Mouse (Mus musculus) T-helper 1 cell (primary cell): ENCODE data around the gene Pfdn4.
"Not testable (repeated sequence)": the region's sequence is repeated elsewhere in the genome, so short reads cannot be mapped to it uniquely, and the experiment has no call there.

Experiments
- in situ Hi-C: fragments of 300-600 bp; cut with MboI, MseI; formaldehyde crosslinking; loops from one replicate; pipeline ENCODE4 v1.15.1; 2025; ENCODE audit warnings: high pct_unique_total_duplicates

The Pfdn4 gene

DNA sequence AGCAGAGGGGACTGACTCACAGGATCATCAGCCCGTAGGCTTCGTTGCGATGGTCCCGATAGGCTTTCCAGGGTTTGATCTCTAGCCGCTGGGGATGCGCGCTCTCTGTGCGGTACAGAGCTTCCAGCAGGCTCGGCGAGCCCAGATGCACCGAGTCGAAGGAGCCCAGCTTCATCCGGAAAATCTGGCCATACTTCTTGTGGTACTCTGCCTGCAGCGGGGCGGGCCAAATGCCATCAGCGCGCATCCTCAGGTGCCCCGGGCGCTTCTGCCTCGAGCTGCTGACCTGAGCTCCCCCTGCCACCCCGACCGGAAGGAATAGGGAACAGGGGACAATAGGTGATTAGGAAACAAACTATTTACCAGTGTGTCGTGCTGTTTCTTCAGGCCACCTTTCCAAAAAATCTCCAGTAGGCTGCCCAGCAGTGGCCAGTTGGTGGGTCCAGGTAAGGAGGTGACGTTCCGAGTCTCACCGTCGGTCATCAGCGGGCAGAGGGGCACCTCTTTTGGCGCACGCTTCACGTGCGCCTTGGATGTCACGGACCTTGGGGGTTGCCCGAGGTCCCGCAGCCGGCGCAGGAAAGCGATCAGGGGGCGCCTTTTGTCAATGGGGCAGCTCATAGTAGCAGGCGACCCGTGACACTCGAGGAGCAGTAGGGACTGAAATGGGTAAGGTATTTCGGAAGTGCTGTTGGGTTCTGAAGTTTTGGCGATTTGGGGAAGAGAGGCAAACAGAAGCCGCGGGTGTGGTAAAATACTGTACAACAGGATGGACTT is at the start of gene Pfdn4:
Pfdn4 (plus strand) TSS at position 275 of the 777 bp plus-strand sequence.
- in situ Hi-C loops, result loop anchor here (5.0 kb wide), 1 partner anchor 729 kb away; no protein-coding TSS in a partner anchor

DNA sequence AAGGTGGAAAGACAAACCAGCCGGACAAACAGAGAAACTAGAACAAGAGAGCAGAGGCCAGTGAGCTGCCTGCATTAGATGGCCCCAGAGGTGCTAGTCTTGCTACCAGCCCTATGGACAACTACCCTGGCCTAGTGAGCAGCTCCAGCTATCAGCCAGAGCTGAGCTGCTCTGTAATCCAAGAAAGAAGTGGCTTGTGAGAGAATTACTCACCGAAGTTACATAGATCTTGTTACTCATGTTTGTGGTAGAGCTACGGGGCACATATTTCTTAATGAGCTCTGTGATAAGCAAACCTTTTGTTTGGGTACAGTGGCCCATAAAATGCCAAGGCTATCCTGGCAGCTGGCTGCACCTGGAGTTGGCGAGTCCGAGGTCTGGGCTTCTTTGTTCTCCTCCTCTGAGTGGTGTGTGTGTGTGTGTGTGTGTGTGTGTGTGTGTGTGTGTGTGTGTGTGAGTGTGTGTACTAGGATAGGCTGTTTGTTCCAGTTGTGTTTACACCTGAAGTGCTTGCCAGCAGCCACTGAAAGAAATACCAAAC is 49.3 kb upstream of the Pfdn4 start:
- in situ Hi-C loops, result loop anchor here (5.0 kb wide), 1 partner anchor 60 kb away; no protein-coding TSS in a partner anchor

DNA sequence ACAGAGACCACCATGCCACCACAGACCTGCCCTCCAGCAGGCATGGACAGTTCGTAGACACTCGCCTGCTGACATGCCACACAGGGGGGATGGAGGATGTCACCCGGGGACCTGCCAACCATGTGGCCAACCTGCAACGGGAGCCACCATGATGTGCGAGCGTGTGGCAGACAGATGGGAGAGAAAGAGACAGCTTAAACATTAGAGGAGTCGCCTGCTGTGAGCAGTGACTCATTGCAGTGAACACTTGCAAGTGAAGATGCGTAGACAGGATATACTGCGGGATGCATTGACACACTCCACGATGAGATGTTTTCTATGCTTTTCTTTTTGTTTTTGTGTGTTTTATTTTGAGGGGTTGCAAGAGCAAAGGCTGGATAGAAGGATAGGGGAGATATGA is 48.6 kb upstream of the Pfdn4 start:
- in situ Hi-C loops, result loop anchor here (5.0 kb wide), 1 partner anchor 60 kb away; no protein-coding TSS in a partner anchor

DNA sequence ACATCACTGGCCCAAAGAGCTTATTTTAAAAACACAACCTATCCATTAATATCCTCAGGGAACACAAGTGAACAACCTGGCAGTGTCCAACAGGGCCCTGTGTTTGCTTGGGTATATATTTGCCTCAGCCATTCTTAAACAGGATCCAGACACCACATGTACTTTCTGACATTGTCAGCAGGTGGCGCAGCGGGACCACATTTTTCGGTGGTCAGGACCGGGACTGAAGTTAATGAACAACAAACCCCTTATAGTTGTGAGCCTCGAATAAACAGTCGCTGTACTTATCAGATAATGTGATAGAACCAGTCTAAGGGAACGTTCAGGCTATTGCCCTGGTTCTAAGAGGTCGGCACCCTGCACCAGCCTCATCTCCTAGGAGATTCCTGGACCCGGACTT is 45.3 kb upstream of the Pfdn4 start:
- in situ Hi-C loops, result no loop called here

DNA sequence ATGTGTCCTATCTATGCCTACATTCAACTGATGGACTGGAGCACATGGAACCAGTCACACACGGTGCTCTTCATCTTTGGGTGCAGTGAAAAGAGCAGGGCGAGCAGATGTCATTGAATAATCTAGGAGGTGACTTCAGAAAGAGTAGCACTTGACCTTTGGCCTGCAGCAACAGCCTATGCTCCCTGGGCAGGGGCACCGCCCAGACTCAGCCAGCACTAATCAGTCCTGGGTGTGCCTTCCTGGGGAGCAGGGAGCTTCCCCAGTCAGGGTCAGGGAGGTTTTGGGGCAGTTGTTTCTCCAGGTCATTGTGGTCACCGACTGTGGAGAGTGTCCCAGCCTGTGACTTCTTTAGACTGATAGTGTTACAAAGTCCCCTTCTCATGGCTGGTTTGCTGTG is 42.4 kb upstream of the Pfdn4 start:
- in situ Hi-C loops, result not testable (repeated sequence)

DNA sequence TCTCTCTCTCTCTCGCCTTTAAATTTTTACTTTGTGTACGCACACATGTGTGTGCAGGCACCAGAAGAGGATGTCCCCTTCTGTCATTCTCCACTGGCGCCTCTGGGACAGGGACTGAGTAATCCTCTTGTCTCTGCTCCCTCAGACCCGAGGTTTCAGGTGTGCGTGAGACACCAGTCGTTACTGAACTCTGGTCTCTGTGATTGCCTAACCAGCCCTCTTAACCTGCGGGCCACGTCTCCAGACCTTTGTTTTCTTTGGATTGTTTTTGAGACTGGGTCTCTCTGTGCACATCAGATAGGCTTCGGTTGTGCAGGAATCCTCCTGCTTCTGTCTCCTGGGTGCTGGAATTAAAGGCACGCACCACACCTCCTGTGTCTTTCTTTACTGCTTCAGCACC is 37.0 kb upstream of the Pfdn4 start:
- in situ Hi-C loops, result no loop called here

DNA sequence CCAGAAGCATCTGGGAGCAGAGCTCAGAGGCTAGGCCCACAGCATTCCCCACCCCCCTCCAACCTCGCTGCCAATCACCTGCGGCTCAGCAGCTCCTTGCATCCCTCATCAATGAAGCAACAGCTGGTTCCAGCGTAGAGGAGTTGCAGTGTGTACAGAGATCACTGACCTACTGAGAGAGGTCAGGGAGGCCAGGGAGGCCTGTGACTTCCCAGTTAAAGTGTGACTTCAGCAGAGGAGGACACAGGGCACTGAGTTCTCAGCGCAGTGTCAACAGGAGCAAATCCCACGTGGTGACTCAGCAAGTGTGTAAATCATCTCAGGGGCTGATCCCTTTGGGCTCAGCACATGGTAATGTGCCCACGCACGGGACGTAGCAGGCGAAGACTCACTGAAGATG is 36.4 kb upstream of the Pfdn4 start:
- in situ Hi-C loops, result loop anchor here (10.0 kb wide), 1 partner anchor 1015 kb away; no protein-coding TSS in a partner anchor

DNA sequence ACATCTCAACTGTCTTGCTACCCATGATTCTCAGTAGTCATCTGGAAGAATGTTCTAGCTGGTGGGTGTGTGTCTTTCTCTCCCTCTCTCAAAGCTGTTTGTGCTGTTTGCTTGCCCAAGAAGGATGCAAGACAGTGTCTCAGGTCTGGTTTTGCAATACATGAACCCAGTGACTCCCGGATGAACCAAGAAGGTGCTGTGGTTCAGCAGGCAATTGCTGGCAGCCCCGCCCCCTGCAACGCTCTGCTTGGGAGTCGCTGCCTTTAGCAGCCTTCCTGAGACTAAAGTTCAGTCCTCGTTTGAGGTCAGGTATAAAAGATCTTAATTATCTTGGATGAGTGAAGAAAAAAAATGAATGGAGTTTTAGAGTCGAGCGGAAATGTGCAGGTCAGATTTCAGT is 34.6 kb upstream of the Pfdn4 start:
- in situ Hi-C loops, result loop anchor here (10.0 kb wide), 1 partner anchor 1013 kb away; no protein-coding TSS in a partner anchor

DNA sequence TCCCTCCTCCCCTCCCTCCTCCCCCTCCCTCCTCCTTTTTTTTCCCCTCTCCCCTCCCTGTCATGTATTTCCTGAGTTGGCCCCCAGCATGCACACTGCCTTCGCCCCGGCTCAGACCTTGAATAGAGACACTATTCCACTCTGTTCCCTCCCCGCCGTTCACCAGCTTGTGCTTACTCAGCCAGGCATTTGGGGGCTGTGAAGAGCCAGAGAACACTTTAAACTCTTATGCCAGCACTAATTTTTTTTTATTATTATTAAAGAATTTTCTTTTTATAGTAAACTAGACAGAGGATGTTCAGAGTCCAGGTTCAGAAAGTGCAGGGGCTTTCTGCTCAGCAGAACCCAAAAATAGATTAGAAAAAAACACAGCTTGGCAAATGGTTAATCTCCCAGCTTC is 31.4 kb upstream of the Pfdn4 start:
- in situ Hi-C loops, result loop anchor here (10.0 kb wide), 1 partner anchor 1010 kb away; no protein-coding TSS in a partner anchor

DNA sequence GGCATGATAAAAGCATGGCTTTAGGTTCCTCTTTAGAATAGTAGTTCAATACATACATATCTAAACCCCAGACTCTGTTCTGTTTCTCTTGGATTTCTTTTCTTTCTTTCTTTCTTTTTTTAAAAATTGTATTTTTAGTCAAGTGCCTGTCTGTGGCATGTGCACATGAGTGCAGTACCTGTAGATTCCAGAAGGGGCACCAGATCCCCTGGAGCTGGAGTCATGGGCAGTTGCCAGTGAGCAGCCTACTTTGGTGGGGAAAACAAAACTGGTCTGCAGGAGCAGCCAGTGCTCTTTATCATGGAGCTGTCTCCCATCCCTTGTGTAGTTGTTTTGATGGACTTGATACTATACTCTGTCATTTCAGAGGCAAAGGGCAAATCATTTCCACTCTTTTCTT is 28.2 kb upstream of the Pfdn4 start:
- in situ Hi-C loops, result loop anchor here (10.0 kb wide), 1 partner anchor 1007 kb away; no protein-coding TSS in a partner anchor

DNA sequence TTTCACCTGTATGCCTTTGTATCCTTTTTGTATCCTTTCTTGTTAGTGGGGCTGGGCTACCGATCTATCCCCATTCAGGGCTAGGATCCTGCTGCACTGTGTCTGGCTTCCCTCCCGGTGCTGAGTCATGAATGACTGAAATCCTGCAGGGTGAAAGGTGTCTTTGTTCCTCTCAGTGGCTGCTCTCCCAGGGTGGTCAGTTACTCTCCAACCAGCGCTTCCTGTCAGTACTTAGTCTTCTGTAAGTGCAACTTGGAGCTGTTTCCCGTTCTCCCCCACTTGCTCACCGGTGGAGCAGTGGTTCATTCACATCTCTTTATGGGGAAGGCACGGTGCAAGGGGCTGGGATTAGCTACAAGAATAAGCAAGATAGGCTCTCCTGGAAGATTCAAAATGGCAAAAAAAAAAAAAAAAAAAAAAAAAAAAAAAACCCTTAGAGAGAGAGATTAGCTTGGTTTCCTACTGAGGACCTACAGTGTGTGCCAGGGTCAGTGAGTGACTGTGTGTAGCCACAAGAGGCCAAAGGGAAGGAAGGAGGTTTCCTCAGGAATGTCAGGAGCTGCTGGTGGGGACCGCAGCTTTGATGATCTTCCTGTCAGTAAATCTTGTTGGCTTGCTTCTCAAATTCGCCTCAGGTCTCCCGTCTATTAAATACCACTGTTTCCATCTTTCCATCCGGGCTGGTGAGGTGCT is 26.5 kb upstream of the Pfdn4 start:
- in situ Hi-C loops, result loop anchor here (10.0 kb wide), 1 partner anchor 1005 kb away; no protein-coding TSS in a partner anchor

DNA sequence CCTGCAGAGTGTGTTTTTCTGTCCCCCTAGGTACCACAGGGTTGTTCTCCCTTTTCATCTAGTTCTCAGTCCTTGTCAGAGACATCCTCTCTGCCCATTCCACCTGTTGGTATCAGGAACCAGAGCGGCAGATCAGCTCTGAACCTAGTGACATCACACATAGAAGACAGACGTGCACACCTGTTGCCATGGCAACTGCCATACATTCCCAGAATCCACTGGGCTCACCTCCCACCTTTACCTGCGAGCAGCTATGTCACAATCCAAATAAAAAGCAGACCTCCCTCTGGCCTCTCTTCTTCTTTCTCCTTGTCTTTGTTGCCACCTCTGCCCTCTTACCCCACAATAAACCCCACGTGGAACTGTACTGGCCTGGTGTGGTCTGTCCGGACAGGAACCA is 25.6 kb upstream of the Pfdn4 start:
- in situ Hi-C loops, result no loop called here

DNA sequence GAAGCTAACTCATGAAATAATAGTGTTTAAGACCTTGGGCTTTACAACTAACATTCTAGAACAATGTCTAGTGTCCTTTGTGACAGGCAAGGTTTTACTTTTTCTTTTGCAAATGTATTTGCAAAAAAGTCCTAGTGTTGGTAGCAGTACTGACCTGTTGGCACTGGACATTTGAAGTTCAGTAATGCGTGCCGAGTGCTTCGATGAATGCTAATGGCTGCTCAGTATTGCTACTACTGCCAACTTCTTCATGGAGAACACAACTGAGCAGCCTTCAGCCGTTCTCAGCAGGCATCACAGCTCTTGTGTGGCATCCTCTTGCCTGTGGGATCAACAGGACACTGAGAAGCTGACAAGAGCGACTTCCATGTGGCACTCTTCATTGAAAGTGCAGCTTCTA is 22.1 kb upstream of the Pfdn4 start:
- in situ Hi-C loops, result no loop called here

DNA sequence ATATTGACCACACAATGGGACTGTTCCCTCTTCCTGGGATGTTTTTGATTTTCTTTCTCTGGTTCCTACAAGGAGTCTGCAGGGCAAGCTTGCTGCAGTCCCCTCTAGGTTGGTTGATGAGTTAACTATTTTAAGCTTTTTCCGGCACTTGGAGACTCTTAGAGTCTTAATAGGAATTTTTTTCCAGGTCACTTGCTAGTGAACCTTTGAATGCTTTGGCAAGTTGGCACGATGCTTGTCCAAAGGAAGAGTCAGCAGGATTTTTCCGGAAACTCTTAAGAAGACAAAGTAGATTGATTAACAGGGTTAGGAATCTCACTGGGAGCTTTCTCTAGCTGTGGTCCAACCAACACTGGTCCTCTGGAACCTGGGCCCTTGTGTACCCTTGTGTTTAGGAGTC is 21.1 kb upstream of the Pfdn4 start:
- in situ Hi-C loops, result no loop called here

DNA sequence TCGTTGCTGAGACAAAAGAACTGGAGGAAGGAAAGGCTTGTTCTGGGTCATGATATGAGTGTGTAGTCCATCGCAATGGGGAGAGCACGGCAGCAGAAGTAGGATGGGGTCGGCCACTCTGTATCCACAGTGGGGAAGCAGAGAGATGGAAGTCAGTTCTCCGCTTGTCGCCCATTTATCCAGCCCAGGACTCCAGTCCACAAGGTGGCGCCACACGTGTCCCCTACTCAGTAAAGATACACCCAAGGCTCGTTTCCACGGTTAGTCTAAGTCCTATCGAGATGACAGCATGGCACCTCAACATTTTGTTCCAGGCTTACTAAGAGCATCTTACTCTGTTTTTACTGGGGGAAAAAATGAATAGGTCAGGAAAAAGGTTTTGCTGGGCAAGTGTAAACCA is 20.0 kb upstream of the Pfdn4 start:
- in situ Hi-C loops, result no loop called here

DNA sequence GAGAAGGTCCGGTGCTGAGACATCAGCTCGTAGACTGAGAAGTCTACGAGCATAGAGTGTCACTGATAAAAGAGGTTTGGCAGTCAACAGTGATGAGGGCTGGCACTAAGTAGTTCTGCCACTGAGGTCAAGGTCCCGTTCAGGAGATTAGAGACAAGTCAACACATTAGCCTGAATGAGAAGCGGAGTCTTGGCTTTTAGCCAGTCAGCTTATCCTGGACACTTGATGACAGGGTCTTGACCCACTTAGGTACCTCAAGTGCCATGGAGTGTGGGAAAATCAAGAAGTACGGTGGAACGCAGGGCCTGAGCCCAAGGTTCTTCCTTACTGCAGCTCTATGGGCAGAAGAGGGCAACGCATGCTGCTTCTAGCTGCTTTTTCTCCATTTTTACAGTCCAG is 19.6 kb upstream of the Pfdn4 start:
- in situ Hi-C loops, result no loop called here

DNA sequence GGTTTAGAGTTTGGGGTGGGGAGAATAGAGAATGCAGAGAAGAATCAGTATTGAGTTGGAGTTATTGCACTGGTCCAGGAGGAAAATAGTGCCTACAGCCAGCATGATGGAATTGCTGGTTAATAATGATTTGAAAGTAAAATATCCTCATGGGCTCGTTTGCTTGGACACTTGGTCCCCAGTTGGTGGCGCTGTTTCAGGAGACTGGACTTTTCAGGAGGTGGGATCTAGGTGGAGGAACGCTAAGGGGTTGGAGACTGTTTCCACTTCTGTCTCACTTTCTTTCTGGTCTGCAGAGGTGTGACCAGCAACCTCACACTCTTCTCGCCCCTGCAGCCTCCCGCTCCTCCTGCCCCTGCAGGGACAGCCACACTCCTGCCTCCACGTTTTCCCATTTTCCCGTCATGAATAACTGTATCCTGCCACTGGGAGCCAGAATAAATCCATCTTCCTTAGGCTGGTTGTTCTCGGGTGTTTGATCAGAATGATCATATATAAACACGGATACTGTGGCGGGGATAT is 14.1 kb upstream of the Pfdn4 start:
- in situ Hi-C loops, result no loop called here

DNA sequence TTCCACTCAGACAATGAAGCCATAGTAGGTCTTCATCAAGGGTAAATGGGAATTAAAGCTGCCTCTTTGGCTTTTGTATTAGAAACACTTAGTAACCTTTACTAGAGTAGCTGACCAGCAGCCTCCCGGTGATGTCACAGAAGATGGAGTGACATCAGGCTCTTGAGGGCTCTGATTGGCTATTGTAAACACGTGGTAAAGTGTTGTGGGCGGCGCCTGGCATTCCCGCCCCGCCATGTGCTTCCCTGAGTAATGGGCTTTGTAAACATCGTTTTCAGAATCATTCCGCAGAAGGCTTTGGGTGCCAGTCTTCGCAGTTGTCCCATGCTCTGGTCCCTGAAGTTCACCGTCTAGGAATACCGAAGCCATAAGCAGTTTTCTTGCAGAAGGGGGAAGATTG is 12.3 kb upstream of the Pfdn4 start:
- in situ Hi-C loops, result no loop called here

DNA sequence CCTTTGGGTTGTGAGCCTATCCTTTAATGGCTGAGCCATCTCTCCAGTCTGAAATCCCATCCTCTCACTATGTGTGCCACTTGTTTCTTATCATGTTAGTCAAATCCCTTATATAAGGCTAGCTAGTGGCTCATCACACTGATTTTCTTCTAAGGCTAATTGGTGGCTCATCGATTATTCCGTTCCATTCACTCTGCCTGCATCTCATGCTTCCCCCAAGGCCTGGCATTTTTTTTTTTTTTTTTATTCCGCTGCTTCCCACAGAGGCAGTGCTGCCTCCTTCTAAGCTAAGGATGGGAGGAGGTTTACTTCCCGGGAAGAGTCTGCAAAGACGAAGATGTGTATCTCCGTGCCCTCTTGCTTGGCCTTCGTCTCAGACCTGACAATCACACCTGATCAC is 9.0 kb upstream of the Pfdn4 start:
- in situ Hi-C loops, result no loop called here

DNA sequence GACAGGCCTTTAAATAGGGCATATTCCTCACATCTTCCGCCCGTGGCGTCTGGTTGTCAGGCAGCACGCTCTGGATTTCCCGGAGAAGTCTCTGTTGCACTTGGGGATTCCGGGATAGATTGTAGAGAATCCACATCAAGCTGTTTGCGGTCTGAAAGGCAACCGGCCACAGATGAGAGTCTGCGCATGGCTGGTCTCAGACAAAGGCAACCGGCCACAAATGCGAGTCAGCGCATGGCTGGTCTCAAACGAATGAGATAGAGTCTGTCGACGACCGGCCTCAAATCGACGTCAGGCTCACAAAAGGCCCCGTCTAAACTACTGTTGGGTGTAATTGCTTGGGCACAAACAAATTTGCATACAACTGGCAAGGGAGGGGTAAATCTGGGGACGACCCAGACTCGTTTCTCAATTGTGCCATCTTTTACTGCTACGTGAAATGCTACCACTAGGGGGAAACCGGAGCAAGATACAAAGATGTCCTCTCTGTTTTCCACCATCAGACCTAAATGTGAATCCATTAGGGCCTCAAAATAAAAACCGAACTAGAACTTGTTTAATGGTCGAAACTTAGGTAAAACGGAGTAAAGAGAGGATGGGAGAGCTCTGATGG is 8.2 kb upstream of the Pfdn4 start:
- in situ Hi-C loops, result no loop called here

DNA sequence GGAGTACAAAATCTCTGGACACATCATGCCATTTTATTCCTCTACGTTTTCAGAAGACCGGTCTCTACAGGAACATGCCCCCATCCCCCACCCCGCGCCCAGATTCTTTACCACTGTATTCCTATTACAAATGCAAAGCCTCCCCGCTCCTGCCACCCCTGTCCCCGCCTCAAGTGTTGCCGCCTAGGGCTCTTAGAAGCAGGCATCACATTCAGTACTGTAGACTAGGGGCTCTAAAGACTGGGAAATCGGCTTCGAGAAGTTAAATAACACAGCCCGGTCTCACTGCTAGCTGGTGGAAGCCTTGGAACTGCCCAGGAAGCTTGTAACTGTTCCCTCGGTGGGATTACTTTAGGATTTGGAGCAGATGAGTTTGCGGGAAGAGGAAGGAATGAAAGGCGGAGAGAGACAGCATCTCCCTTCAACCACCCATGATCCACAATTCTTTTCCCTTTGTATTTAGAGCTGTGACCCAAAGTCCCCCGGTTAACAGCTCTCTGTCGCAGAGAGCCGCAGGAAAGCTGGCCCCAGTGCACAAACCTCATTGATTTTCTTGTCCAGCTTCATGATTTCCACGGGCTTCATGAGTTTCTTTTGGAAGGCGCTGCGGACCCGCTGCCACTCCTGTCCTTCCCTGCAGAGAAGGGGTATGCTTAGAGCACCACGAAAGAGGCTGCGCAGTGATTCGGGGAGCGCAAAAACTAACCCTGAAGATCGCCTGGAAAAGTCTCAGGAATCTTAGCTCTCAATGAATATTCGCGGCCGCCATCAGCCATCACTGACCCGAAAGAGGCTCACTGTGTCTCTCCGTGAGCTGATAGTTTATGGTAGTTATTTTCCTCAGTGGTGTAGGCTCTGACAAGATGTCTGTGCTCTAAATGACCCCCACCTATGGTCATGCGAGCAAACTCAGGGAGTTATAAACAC is 1.2 kb upstream of the Pfdn4 start:
- in situ Hi-C loops, result loop anchor here (5.0 kb wide), 1 partner anchor 728 kb away; no protein-coding TSS in a partner anchor
